Mouse (Mus musculus) lung, postnatal 14 days (tissue): ENCODE data around the gene Gm21900.
"Not testable (repeated sequence)": the region's sequence is repeated elsewhere in the genome, so short reads cannot be mapped to it uniquely, and the experiment has no call there.

Experiments
- DNase-seq: peaks from one replicate; pipeline ENCODE4 v3.0.0; 2021

Gene Gm21900

GRCm38 (mm10) chrY:10616061-10616460, at the start of gene Gm21900:
TSS of gene Gm21900 (plus strand) at chrY:10616361.
- not testable (repeated sequence) for DNase-seq

GRCm38 (mm10) chrY:10643516-10643915, 27.4 kb downstream of the Gm21900 start:
- peak; percentile 2 for DNase-seq
